Mouse (Mus musculus) neutrophil, adult 65 days (primary cell): Measurements from ENCODE around the gene Nrsn1. TPM values are rescaled to one million over a fixed set of nuclear protein-coding genes. Genes with fewer than 3 reads are reported as not detected.

Experiments
- total RNA-seq: library from RNA; stranded (reverse); gene quantifications from 2 replicates; pipeline ENCODE4 v1.2.4, GENCODE M21; 2023

Nrsn1 gene
- not detected in 2 replicates for total RNA-seq

DNA sequence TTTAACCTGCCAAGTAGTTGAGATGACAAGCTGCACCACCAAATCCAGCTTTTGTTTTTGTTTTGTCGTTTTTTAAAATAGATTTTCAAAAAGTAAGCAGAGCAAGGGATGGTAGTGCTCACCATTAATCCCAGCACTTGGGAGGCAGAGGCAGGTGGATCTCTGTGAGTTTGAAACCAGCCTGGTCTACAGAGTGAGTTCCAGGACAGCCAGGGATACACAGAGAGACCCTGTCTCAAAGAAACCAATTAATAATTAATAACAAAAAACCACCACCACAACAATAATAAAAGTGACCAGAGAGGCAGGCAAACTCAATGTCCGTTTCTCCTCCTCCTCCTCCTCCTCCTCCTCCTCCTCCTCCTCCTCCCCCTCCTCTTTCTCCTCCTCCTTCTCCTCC, at the start of gene Nrsn1:
Gene Nrsn1, minus strand, starts transcription at position 101 of the 400 bp plus-strand sequence.

Other genes starting within 250 kb of the Nrsn1 start
- not detected in 2 replicates for gene Dcdc2a, start 214.5 kb downstream of the Nrsn1 start, total RNA-seq